ENCODE assay signal across 29 mouse cellular contexts in genomic region chrX:31736958-31737357, GRCm38 (mm10). TPM values are rescaled to one million over a fixed set of nuclear protein-coding genes. Genes with fewer than 3 reads are reported as not detected.
DNase-seq lines count a peak whose midpoint lies in the region; ATAC-seq and TF ChIP-seq lines count a peak whose summit lies in the region.
"Had no signal": no experiment of that assay in that cellular context is flagged by ENCODE, and none has a peak within 500 bp of the region (broad histone marks: within the 10 kb centered on the region; RNA-seq: fewer than 3 reads in every experiment).

No protein-coding gene starts in this region.

- H3K4me3 ChIP-seq in heart, embryonic 11.5 days (ENCODE audit: low read depth, low read length), result no peak overlapping the region
- H3K4me3 ChIP-seq in hindbrain, embryonic 15.5 days, result no peak overlapping the region
- H3K4me3 ChIP-seq in hindbrain, embryonic 16.5 days (ENCODE audit: low read length), result no peak overlapping the region
- no peak overlapping the region for H3K4me3 ChIP-seq in midbrain, embryonic 13.5 days (replicated peaks)
- H3K4me3 ChIP-seq in midbrain, embryonic 15.5 days, result no peak overlapping the region
- H3K4me3 ChIP-seq in midbrain, postnatal 0 days (ENCODE audit: low read depth, low read length), result no peak overlapping the region
- H3K4me3 ChIP-seq in midbrain, embryonic 10.5 days, result no peak overlapping the region
- H3K4me3 ChIP-seq: embryonic facial prominence, embryonic 10.5 days; embryonic facial prominence, embryonic 12.5 days; forebrain, embryonic 13.5 days had no signal

- no peaks in the 10 kb centered on the region for H3K27me3 ChIP-seq in heart, embryonic 11.5 days (ENCODE audit: control insufficient read depth, insufficient read depth, low read length)
- H3K27me3 ChIP-seq in hindbrain, embryonic 15.5 days, result no peaks in the 10 kb centered on the region
- no peaks in the 10 kb centered on the region for H3K27me3 ChIP-seq in hindbrain, embryonic 16.5 days (replicated peaks; ENCODE audit: control insufficient read depth, insufficient read depth, low read length)
- H3K27me3 ChIP-seq in midbrain, embryonic 13.5 days, result no peaks in the 10 kb centered on the region
- H3K27me3 ChIP-seq in midbrain, embryonic 15.5 days (replicated peaks), result no peaks in the 10 kb centered on the region
- no peaks in the 10 kb centered on the region for H3K27me3 ChIP-seq in midbrain, postnatal 0 days (ENCODE audit: insufficient read depth, low read length)
- no peaks in the 10 kb centered on the region for H3K27me3 ChIP-seq in midbrain, embryonic 10.5 days (ENCODE audit: low read depth, poor library complexity, severe bottlenecking)
- H3K27me3 ChIP-seq: CH12.LX; embryonic facial prominence, embryonic 12.5 days; forebrain, embryonic 13.5 days; Patski had no signal

- TF ChIP-seq CTCF in midbrain, postnatal 0 days (IDR thresholded peaks at IDR 0.05), result no peak

- ATAC-seq in heart, embryonic 11.5 days (replicated peaks; ENCODE audit: insufficient number of reproducible peaks, low FRiP score, low TSS enrichment), result no peak
- ATAC-seq in hindbrain, embryonic 15.5 days (ENCODE audit: low FRiP score, low read depth), result peak; percentile 34; the same call in 1 of the 2 replicates
- ATAC-seq in hindbrain, embryonic 16.5 days, result no peak
- ATAC-seq in midbrain, embryonic 13.5 days, result peak; percentile 53; the same call in 1 of the 2 replicates
- no peak for ATAC-seq in midbrain, embryonic 15.5 days (replicated peaks)
- 0 out of 2 replicates have a peak, but pooled peaks have one; percentile 20 for ATAC-seq in midbrain, postnatal 0 days (ENCODE audit: low FRiP score)
- ATAC-seq: activated CD4-positive, CD25-positive, alpha-beta regulatory T cell, adult 4 months; CD4-positive, CD25-positive, alpha-beta regulatory T cell, adult 4 months; forebrain, embryonic 13.5 days; Patski had no signal

- DNase-seq in heart, adult 11 months, result peak; percentile 90
- DNase-seq in midbrain, postnatal 0 days (ENCODE audit: low spot score), result no peak
- DNase-seq in midbrain, embryonic 10.5 days (ENCODE audit: low spot score), result no peak
- DNase-seq: adrenal gland, adult 8-10 months; adrenal gland, postnatal 14 days; adrenal gland, postnatal 36 days; B cell, adult 2 months; cerebellum, adult 11-12 months; cerebellum, adult 2 months; cerebellum, adult 9-10 months; cerebellum, postnatal 10 days; cerebellum, postnatal 25 days had no signal

- no peak overlapping the region for H3K27ac ChIP-seq in heart, embryonic 11.5 days (ENCODE audit: low read depth, low read length)
- no peak overlapping the region for H3K27ac ChIP-seq in hindbrain, embryonic 15.5 days (replicated peaks)
- no peak overlapping the region for H3K27ac ChIP-seq in hindbrain, embryonic 16.5 days (ENCODE audit: low read depth, low read length)
- H3K27ac ChIP-seq in midbrain, embryonic 13.5 days, result no peak overlapping the region
- no peak overlapping the region for H3K27ac ChIP-seq in midbrain, embryonic 15.5 days
- no peak overlapping the region for H3K27ac ChIP-seq in midbrain, postnatal 0 days (ENCODE audit: low read depth, low read length)
- H3K27ac ChIP-seq in midbrain, embryonic 10.5 days (replicated peaks), result no peak overlapping the region
- H3K27ac ChIP-seq: embryonic facial prominence, embryonic 10.5 days; embryonic facial prominence, embryonic 12.5 days; forebrain, embryonic 13.5 days had no signal

- H3K36me3 ChIP-seq in heart, embryonic 11.5 days (ENCODE audit: control insufficient read depth, insufficient read depth, low read length), result no peaks in the 10 kb centered on the region
- no peaks in the 10 kb centered on the region for H3K36me3 ChIP-seq in hindbrain, embryonic 15.5 days
- no peaks in the 10 kb centered on the region for H3K36me3 ChIP-seq in hindbrain, embryonic 16.5 days (ENCODE audit: control insufficient read depth, insufficient read depth, low read length)
- no peaks in the 10 kb centered on the region for H3K36me3 ChIP-seq in midbrain, embryonic 13.5 days
- H3K36me3 ChIP-seq in midbrain, embryonic 15.5 days (replicated peaks), result no peaks in the 10 kb centered on the region
- no peaks in the 10 kb centered on the region for H3K36me3 ChIP-seq in midbrain, postnatal 0 days (ENCODE audit: insufficient read depth, low read length)
- H3K36me3 ChIP-seq in midbrain, embryonic 10.5 days, result no peaks in the 10 kb centered on the region
- H3K36me3 ChIP-seq: embryonic facial prominence, embryonic 10.5 days; embryonic facial prominence, embryonic 12.5 days; G1E had no signal

- WGBS in heart, embryonic 11.5 days (ENCODE audit: insufficient replicate concordance), result 72% methylated on average over 6 of the region's 6 CpGs
- 77% methylated on average over 6 of the region's 6 CpGs for WGBS in hindbrain, embryonic 15.5 days
- WGBS in hindbrain, embryonic 16.5 days, result 80% methylated on average over 6 of the region's 6 CpGs
- WGBS in midbrain, embryonic 13.5 days, result 75% methylated on average over 6 of the region's 6 CpGs
- WGBS in midbrain, embryonic 15.5 days, result 73% methylated on average over 6 of the region's 6 CpGs
- WGBS in midbrain, postnatal 0 days, result 70% methylated on average over 6 of the region's 6 CpGs
- WGBS in midbrain, embryonic 10.5 days, result 86% methylated on average over 6 of the region's 6 CpGs

- no peak overlapping the region for H3K9ac ChIP-seq in heart, embryonic 11.5 days (ENCODE audit: low read depth, low read length)
- H3K9ac ChIP-seq in hindbrain, embryonic 15.5 days, result no peak overlapping the region
- H3K9ac ChIP-seq in hindbrain, embryonic 16.5 days (ENCODE audit: low read depth, low read length), result no peak overlapping the region
- H3K9ac ChIP-seq in midbrain, embryonic 13.5 days (replicated peaks), result no peak overlapping the region
- no peak overlapping the region for H3K9ac ChIP-seq in midbrain, embryonic 15.5 days
- H3K9ac ChIP-seq in midbrain, postnatal 0 days (replicated peaks; ENCODE audit: low read length, poor library complexity, severe bottlenecking), result no peak overlapping the region
- H3K9ac ChIP-seq: embryonic facial prominence, embryonic 12.5 days; forebrain, embryonic 13.5 days had no signal

- H3K9me3 ChIP-seq in heart, embryonic 11.5 days (replicated peaks; ENCODE audit: control insufficient read depth, low read length), result peaks cover 24% of the 10 kb centered on the region
- H3K9me3 ChIP-seq in hindbrain, embryonic 15.5 days, result peaks cover 51% of the 10 kb centered on the region
- H3K9me3 ChIP-seq in hindbrain, embryonic 16.5 days (ENCODE audit: control insufficient read depth, low read length), result peaks cover 25% of the 10 kb centered on the region
- peaks cover 44% of the 10 kb centered on the region for H3K9me3 ChIP-seq in midbrain, embryonic 13.5 days
- H3K9me3 ChIP-seq in midbrain, embryonic 15.5 days, result peaks cover 46% of the 10 kb centered on the region
- H3K9me3 ChIP-seq in midbrain, postnatal 0 days (ENCODE audit: low read length), result peaks cover 40% of the 10 kb centered on the region
- peaks cover 82% of the 10 kb centered on the region for H3K9me3 ChIP-seq in midbrain, embryonic 10.5 days (replicated peaks)

- no peak overlapping the region for H3K4me2 ChIP-seq in heart, embryonic 11.5 days
- no peak overlapping the region for H3K4me2 ChIP-seq in hindbrain, embryonic 15.5 days
- H3K4me2 ChIP-seq in hindbrain, embryonic 16.5 days (ENCODE audit: low read length), result no peak overlapping the region
- no peak overlapping the region for H3K4me2 ChIP-seq in midbrain, embryonic 13.5 days (replicated peaks)
- H3K4me2 ChIP-seq in midbrain, embryonic 15.5 days, result no peak overlapping the region
- no peak overlapping the region for H3K4me2 ChIP-seq in midbrain, postnatal 0 days (ENCODE audit: low read depth, low read length, poor library complexity, severe bottlenecking)
- H3K4me2 ChIP-seq: embryonic facial prominence, embryonic 12.5 days; forebrain, embryonic 13.5 days had no signal

- H3K4me1 ChIP-seq in heart, embryonic 11.5 days (ENCODE audit: control insufficient read depth, insufficient read depth, low read length), result no peaks in the 10 kb centered on the region
- H3K4me1 ChIP-seq in hindbrain, embryonic 15.5 days (replicated peaks), result no peaks in the 10 kb centered on the region
- no peaks in the 10 kb centered on the region for H3K4me1 ChIP-seq in hindbrain, embryonic 16.5 days (ENCODE audit: control insufficient read depth, insufficient read depth, low read depth, low read length)
- H3K4me1 ChIP-seq in midbrain, embryonic 13.5 days (replicated peaks), result no peaks in the 10 kb centered on the region
- H3K4me1 ChIP-seq in midbrain, embryonic 15.5 days, result no peaks in the 10 kb centered on the region
- H3K4me1 ChIP-seq in midbrain, postnatal 0 days (ENCODE audit: insufficient read depth, low read length), result no peaks in the 10 kb centered on the region
- H3K4me1 ChIP-seq in midbrain, embryonic 10.5 days, result no peaks in the 10 kb centered on the region
- H3K4me1 ChIP-seq: embryonic facial prominence, embryonic 10.5 days; embryonic facial prominence, embryonic 12.5 days; forebrain, embryonic 13.5 days had no signal

RNA-seq across cellular contexts. Expression of gene Btbd35f25, which starts 20.0 kb away (rescaled TPM):
- polyA plus RNA-seq in heart, embryonic 11.5 days (2014; fragmentation: Nextera tagmentation; extraction: Ambion mirVana), result not detected in 2 replicates
- not detected in 2 replicates for polyA plus RNA-seq in hindbrain, embryonic 15.5 days (2015; fragmentation: Nextera tagmentation; extraction: Ambion mirVana)
- not detected in 2 replicates for polyA plus RNA-seq in hindbrain, embryonic 16.5 days (2015; fragmentation: Nextera tagmentation; extraction: Ambion mirVana)
- polyA plus RNA-seq in midbrain, embryonic 13.5 days (2015; fragmentation: Nextera tagmentation; extraction: Ambion mirVana), result not detected in 2 replicates
- not detected in 2 replicates for polyA plus RNA-seq in midbrain, embryonic 15.5 days (2015; fragmentation: Nextera tagmentation; extraction: Ambion mirVana)
- total RNA-seq in midbrain, postnatal 0 days (2014; rRNA removed), result not detected in 2 replicates
- polyA plus RNA-seq in midbrain, postnatal 0 days (2015; fragmentation: Nextera tagmentation; extraction: Ambion mirVana), result not detected in 2 replicates
- polyA plus RNA-seq in midbrain, embryonic 10.5 days (2016; fragmentation: Nextera tagmentation; extraction: Ambion mirVana), result not detected in 2 replicates
- total RNA-seq: adrenal gland, adult 18-20 months; adrenal gland, adult 8-10 months; adrenal gland, postnatal 14 days; adrenal gland, postnatal 36 days; CH12.LX; G1E had no signal
- polyA plus RNA-seq: activated CD4-positive, CD25-positive, alpha-beta regulatory T cell, adult 4 months; CD4-positive, CD25-positive, alpha-beta regulatory T cell, adult 4 months; cerebellum, adult 2 months; cortical plate, adult 2 months; embryonic facial prominence, embryonic 10.5 days; embryonic facial prominence, embryonic 12.5 days; embryonic facial prominence, embryonic 14.5 days; forebrain, embryonic 11.5 days; forebrain, embryonic 13.5 days; G1E; Patski had no signal

Comparison
In these comparisons a context has a peak if more than half of its experiments do, and no peak if none do; other contexts are left out.
1. ATAC-seq: peak in hindbrain, embryonic 15.5 days (single experiment), midbrain, embryonic 13.5 days (single experiment) and midbrain, postnatal 0 days (single experiment); none in heart, embryonic 11.5 days (single experiment), hindbrain, embryonic 16.5 days (single experiment) and midbrain, embryonic 15.5 days (single experiment).